Mouse (Mus musculus) cerebellum, adult 2 months (tissue): ENCODE results near the gene Alk.

Experiments
- CTCF ChIP-seq: fragments of 200-500 bp; IDR thresholded peaks from 2 replicates; pipeline ENCODE4 v1.5.1; 2011; ENCODE audit warnings: low read depth, mild to moderate bottlenecking, control low read depth, low read length, moderate library complexity, borderline replicate concordance; ENCODE audit not compliant: insufficient read depth
- POLR2A ChIP-seq: fragments of 200-500 bp; IDR thresholded peaks from 2 replicates; pipeline ENCODE4 v1.6.1; 2011; ENCODE audit warnings: low read length, control low read depth, borderline replicate concordance; ENCODE audit not compliant: insufficient read depth

- TF ChIP-seq POLR2A, result no peak
- TF ChIP-seq CTCF, result no peak
Observed at GRCm38 (mm10) chr17:72275391-72275904, 329.0 kb downstream of the Alk start.
